In genomic region chr5:108433804-108434587, GRCm38 (mm10) we compare ENCODE assay signal across 8 mouse cellular contexts. TPM values are rescaled to one million over a fixed set of nuclear protein-coding genes. Genes with fewer than 3 reads are reported as not detected.
DNase-seq lines count a peak whose midpoint lies in the region; ATAC-seq lines count a peak whose summit lies in the region.

Gene Atp5k, minus strand, starts transcription at chr5:108434448.

- DNase-seq in ZHBTc4 (ENCODE audit: low read depth, low spot score): peak; percentile 97
- DNase-seq in gastrocnemius, adult 8-10 months (ENCODE audit: low spot score in 2 of 2): peak; percentile 88 to 91
- peak; percentile 86 for DNase-seq in hindlimb bud, embryonic 11.5 days (ENCODE audit: extremely low spot score, low read depth, low spot score)
- peak; percentile 90 for DNase-seq in left cerebral cortex, adult 8-10 months (ENCODE audit: low spot score in 2 of 2)
- DNase-seq in right cerebral cortex, postnatal 10 days (ENCODE audit: low spot score in 2 of 2): peak; percentile 96 to 97
- peak; percentile 93 for DNase-seq in urinary bladder, postnatal 25 days (ENCODE audit: low spot score)

- H3K4me1 ChIP-seq in megakaryocyte, embryonic 14.5 days: peaks cover 42% of the 10 kb centered on the region

- peak within 1 kb of the TSS; percentile 92 for H3K4me3 ChIP-seq in megakaryocyte, embryonic 14.5 days (replicated peaks)

- peak; percentile 98 for ATAC-seq in common myeloid progenitor, adult 5-6 weeks (replicated peaks; ENCODE audit: low read depth, poor library complexity, severe bottlenecking)

- H3K27me3 ChIP-seq in megakaryocyte, embryonic 14.5 days (replicated peaks): peaks cover 5% of the 10 kb centered on the region

- H3K36me3 ChIP-seq in megakaryocyte, embryonic 14.5 days (replicated peaks; ENCODE audit: low read length): peaks cover 39% of the 10 kb centered on the region

- no peaks in the 10 kb centered on the region for H3K9me3 ChIP-seq in megakaryocyte, embryonic 14.5 days

RNA-seq across cellular contexts. Expression of gene Atp5k, which starts in this region (rescaled TPM):
- 186 and 241 TPM in 2 replicates for total RNA-seq in common myeloid progenitor, adult 5-6 weeks (2017)
- 100 to 1,000 TPM; 265 to 675 (median 469) TPM for total RNA-seq in gastrocnemius, adult 8-10 months (2022)
- total RNA-seq in left cerebral cortex, adult 8-10 months (2022): 100 to 1,000 TPM; 110 to 288 (median 188) TPM
- 46.6 and 183 TPM in 2 replicates for polyA plus RNA-seq in megakaryocyte, embryonic 14.5 days (2012; ENCODE audit: insufficient read depth, low replicate concordance)

Comparison
In these comparisons a context has a peak if more than half of its experiments do, and no peak if none do; other contexts are left out.
1. Peak in every context shown above with its lines: DNase-seq, ATAC-seq and H3K4me3 ChIP-seq.